ENCODE assay signal across 26 mouse cellular contexts in the genomic region with DNA sequence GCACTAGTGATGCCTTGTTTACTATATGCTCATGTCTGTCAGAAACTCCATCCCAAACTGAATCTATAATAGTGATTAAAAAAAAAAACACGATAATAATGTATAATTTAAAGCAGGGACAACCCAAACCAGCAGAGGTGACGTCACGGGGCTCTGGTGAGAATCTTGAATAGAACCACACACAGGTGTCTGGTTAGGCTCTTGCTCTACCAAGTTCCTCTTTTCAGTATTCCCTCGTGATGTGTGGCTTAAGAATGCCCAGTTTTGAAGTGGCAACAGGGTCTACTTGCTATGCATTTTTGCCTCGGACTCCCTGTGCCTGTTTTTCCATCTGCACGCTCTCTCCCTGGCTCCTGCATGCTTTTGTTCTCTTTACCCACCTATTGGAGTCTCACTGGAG.
"Had no signal": no experiment of that assay in that cellular context is flagged by ENCODE, and none has a peak within 500 bp of the region (broad histone marks: within the 10 kb centered on the region; RNA-seq: fewer than 3 reads in every experiment).

No protein-coding gene starts in this region.

- H3K4me2 ChIP-seq: embryonic facial prominence, embryonic 12.5 days; embryonic facial prominence, embryonic 13.5 days; embryonic facial prominence, embryonic 15.5 days; forebrain, embryonic 12.5 days; forebrain, embryonic 13.5 days; forebrain, embryonic 15.5 days had no signal

- H3K27me3 ChIP-seq: embryonic facial prominence, embryonic 12.5 days; embryonic facial prominence, embryonic 13.5 days; embryonic facial prominence, embryonic 15.5 days; forebrain, embryonic 12.5 days; forebrain, embryonic 13.5 days; forebrain, embryonic 15.5 days had no signal

- H3K36me3 ChIP-seq: embryonic facial prominence, embryonic 10.5 days; embryonic facial prominence, embryonic 12.5 days; embryonic facial prominence, embryonic 13.5 days; embryonic facial prominence, embryonic 15.5 days; forebrain, embryonic 10.5 days; forebrain, embryonic 12.5 days; forebrain, embryonic 15.5 days had no signal

- H3K4me3 ChIP-seq: embryonic facial prominence, embryonic 10.5 days; embryonic facial prominence, embryonic 12.5 days; embryonic facial prominence, embryonic 13.5 days; embryonic facial prominence, embryonic 15.5 days; erythroblast, embryonic 14.5 days; forebrain, embryonic 10.5 days; forebrain, embryonic 12.5 days; forebrain, embryonic 13.5 days; forebrain, embryonic 15.5 days; gastrocnemius, adult 2 months; heart, adult 2 months had no signal

- H3K9me3 ChIP-seq: embryonic facial prominence, embryonic 10.5 days; embryonic facial prominence, embryonic 12.5 days; embryonic facial prominence, embryonic 13.5 days; embryonic facial prominence, embryonic 15.5 days; forebrain, embryonic 10.5 days; forebrain, embryonic 12.5 days; forebrain, embryonic 13.5 days; forebrain, embryonic 15.5 days had no signal

- ATAC-seq: forebrain, embryonic 13.5 days; forebrain, embryonic 14.5 days; forebrain, embryonic 15.5 days; forebrain, embryonic 16.5 days; forebrain, postnatal 0 days had no signal

- DNase-seq: cerebellum, adult 9-10 months; cerebellum, adult 9-11 months; cerebellum, postnatal 10 days; cerebellum, postnatal 14 days; cerebellum, postnatal 25 days; cerebellum, postnatal 36 days; embryo, embryonic 11 days; forebrain, postnatal 0 days; gastrocnemius, adult 2 months; gastrocnemius, postnatal 10 days; gastrocnemius, postnatal 14 days; gastrocnemius, postnatal 25 days; gastrocnemius, postnatal 36 days; heart, adult 18-20 months; heart, adult 2 months had no signal

- H3K4me1 ChIP-seq: embryonic facial prominence, embryonic 10.5 days; embryonic facial prominence, embryonic 12.5 days; embryonic facial prominence, embryonic 13.5 days; embryonic facial prominence, embryonic 15.5 days; forebrain, embryonic 10.5 days; forebrain, embryonic 12.5 days had no signal

- H3K9ac ChIP-seq: embryonic facial prominence, embryonic 12.5 days; embryonic facial prominence, embryonic 13.5 days; embryonic facial prominence, embryonic 15.5 days; forebrain, embryonic 12.5 days; forebrain, embryonic 13.5 days; forebrain, embryonic 15.5 days; forebrain, postnatal 0 days had no signal

- H3K27ac ChIP-seq: embryonic facial prominence, embryonic 10.5 days; embryonic facial prominence, embryonic 12.5 days; embryonic facial prominence, embryonic 13.5 days; embryonic facial prominence, embryonic 15.5 days; forebrain, embryonic 10.5 days; forebrain, embryonic 12.5 days; forebrain, embryonic 13.5 days; forebrain, embryonic 15.5 days; gastrocnemius, adult 2 months; heart, adult 2 months had no signal
